Mouse (Mus musculus) hindbrain, postnatal 0 days (tissue): ENCODE results near the gene Ppp1r16b. TPM values are rescaled to one million over a fixed set of nuclear protein-coding genes. Genes with fewer than 3 reads are reported as not detected.

Source experiments
- ATAC-seq: fragments of 200-750 bp; cut with Nextera tagmentation; 2 replicates; pipeline ENCODE4 v1.8.0; 2017; ENCODE audit warnings: mild to moderate bottlenecking, moderate TSS enrichment, moderate library complexity
- DNase-seq: peaks from one replicate; pipeline ENCODE4 v3.0.0-alpha.2; 2015; ENCODE audit warnings: low spot score
- H3K27ac ChIP-seq: fragments of 300-500 bp; sonication (generic); 2 replicates; pipeline ENCODE4 v1.5.1; 2014; ENCODE audit warnings: mild to moderate bottlenecking
- H3K27me3 ChIP-seq: fragments of 300-500 bp; sonication (generic); 2 replicates; pipeline ENCODE4 v1.6.1; 2014; ENCODE audit warnings: low read length, mixed read lengths; ENCODE audit not compliant: insufficient read depth
- H3K36me3 ChIP-seq: fragments of 300-500 bp; sonication (generic); 2 replicates; pipeline ENCODE4 v1.6.1; 2014; ENCODE audit warnings: low read length, mixed read lengths; ENCODE audit not compliant: insufficient read depth
- H3K4me1 ChIP-seq: fragments of 300-500 bp; sonication (generic); 2 replicates; pipeline ENCODE4 v1.6.1; 2014; ENCODE audit warnings: antibody characterized with exemption, low read length, mixed read lengths; ENCODE audit not compliant: insufficient read depth
- H3K4me2 ChIP-seq: fragments of 300-500 bp; sonication (generic); 2 replicates; pipeline ENCODE4 v1.6.1; 2014; ENCODE audit warnings: low read depth, mild to moderate bottlenecking, low read length, moderate library complexity, mixed read lengths
- H3K4me3 ChIP-seq: fragments of 300-500 bp; sonication (generic); 2 replicates; pipeline ENCODE4 v1.5.1; 2014; ENCODE audit warnings: low read length
- H3K9ac ChIP-seq: fragments of 300-500 bp; sonication (generic); replicated peaks from 2 replicates; pipeline ENCODE4 v1.6.1; 2014; ENCODE audit warnings: mild to moderate bottlenecking, low read length, moderate library complexity, mixed read lengths
- H3K9me3 ChIP-seq: fragments of 300-500 bp; sonication (generic); 2 replicates; pipeline ENCODE4 v1.6.1; 2016; ENCODE audit warnings: low read length, mixed read lengths
- CTCF ChIP-seq: IDR thresholded peaks from 2 replicates; pipeline ENCODE4 v1.5.1; 2016; ENCODE audit warnings: antibody characterized with exemption, control low read depth, low read depth
- WGBS: fragments of 180-500 bp; shearing (Covaris S2); extraction: QIAGEN DNeasy Blood & Tissue Kit; methylation state at CpG from one replicate; pipeline ENCODE4 v1.1.7; 2014; 5-methylcytosine and 5-hydroxymethylcytosine counted together
- polyA plus RNA-seq: library from polyadenylated mRNA; unstranded; fragments of >200 nt; fragmentation: Nextera tagmentation; extraction: Ambion mirVana; gene quantifications from 2 replicates; pipeline ENCODE4 v1.2.1, GENCODE M21; 2015
- total RNA-seq: library from RNA; depleted of rRNA; stranded (reverse); fragments of >200 nt; gene quantifications from 2 replicates; pipeline ENCODE4 v1.2.3, GENCODE M21; 2014

Gene Ppp1r16b
- total and polyA plus RNA-seq, 2 experiments from 2014 or later, result 30.3 to 32.4 TPM

GRCm38 (mm10) chr2:158695811-158696210 lies 30.6 kb downstream of the Ppp1r16b start:
- no peak for ATAC-seq
- no peak for DNase-seq
- Histone ChIP-seq H3K4me3 (no peak overlapping the region), H3K9ac (no peak overlapping the region), H3K36me3 (no peaks in the 10 kb centered on the region), H3K27ac (no peak overlapping the region), H3K9me3 (no peaks in the 10 kb centered on the region), H3K27me3 (no peaks in the 10 kb centered on the region), H3K4me1 (no peaks in the 10 kb centered on the region), H3K4me2 (no peak overlapping the region)
- WGBS, result 91% methylated on average over 27 of the region's 27 CpGs
- TF ChIP-seq CTCF, result no peak

GRCm38 (mm10) chr2:158696451-158696850 lies 31.3 kb downstream of the Ppp1r16b start:
- WGBS, result 88% methylated on average over 6 of the region's 6 CpGs
- Histone ChIP-seq H3K9me3 (no peaks in the 10 kb centered on the region), H3K27ac (no peak overlapping the region), H3K4me3 (no peak overlapping the region), H3K4me2 (no peak overlapping the region), H3K9ac (no peak overlapping the region), H3K4me1 (no peaks in the 10 kb centered on the region), H3K27me3 (no peaks in the 10 kb centered on the region), H3K36me3 (no peaks in the 10 kb centered on the region)
- TF ChIP-seq CTCF, result no peak
- ATAC-seq, result no peak
- DNase-seq, result no peak

GRCm38 (mm10) chr2:158699908-158700307 lies 34.7 kb downstream of the Ppp1r16b start:
- WGBS, result 75% methylated on average over 6 of the region's 6 CpGs
- no peak for TF ChIP-seq CTCF

GRCm38 (mm10) chr2:158700535-158701256 lies 35.5 kb downstream of the Ppp1r16b start:
- Histone ChIP-seq H3K27me3 (no peaks in the 10 kb centered on the region), H3K4me2 (no peak overlapping the region), H3K36me3 (no peaks in the 10 kb centered on the region), H3K4me3 (no peak overlapping the region), H3K9ac (no peak overlapping the region), H3K27ac (no peak overlapping the region), H3K9me3 (no peaks in the 10 kb centered on the region), H3K4me1 (no peaks in the 10 kb centered on the region)
- TF ChIP-seq CTCF, result no peak
- 88% methylated on average over 17 of the region's 17 CpGs for WGBS
- ATAC-seq, result no peak
- DNase-seq, result no peak

More at GRCm38 (mm10) chr2:158699908-158700307, 34.7 kb downstream of the Ppp1r16b start:
- H3K27me3 ChIP-seq, result no peaks in the 10 kb centered on the region
- no peaks in the 10 kb centered on the region for H3K9me3 ChIP-seq
- no peak overlapping the region for H3K27ac ChIP-seq
- no peaks in the 10 kb centered on the region for H3K36me3 ChIP-seq
- DNase-seq (no peak), ATAC-seq (no peak)
- H3K4me3 ChIP-seq, result no peak overlapping the region
- no peak overlapping the region for H3K4me2 ChIP-seq
- no peaks in the 10 kb centered on the region for H3K4me1 ChIP-seq
- no peak overlapping the region for H3K9ac ChIP-seq

- no peak for TF ChIP-seq CTCF
- H3K36me3 ChIP-seq, result no peaks in the 10 kb centered on the region
- H3K4me2 ChIP-seq, result no peak overlapping the region
- H3K4me3 ChIP-seq, result no peak overlapping the region
- no peaks in the 10 kb centered on the region for H3K4me1 ChIP-seq
- ATAC-seq (no peak), DNase-seq (no peak)
- H3K27ac ChIP-seq, result no peak overlapping the region
- no peaks in the 10 kb centered on the region for H3K9me3 ChIP-seq
- 98% methylated on average over 9 of the region's 9 CpGs for WGBS
- no peaks in the 10 kb centered on the region for H3K27me3 ChIP-seq
- H3K9ac ChIP-seq, result no peak overlapping the region
These were observed 36.3 kb downstream of the Ppp1r16b start for GRCm38 (mm10) chr2:158701505-158701904.

- ATAC-seq (no peak), DNase-seq (no peak)
- Histone ChIP-seq H3K4me1 (no peaks in the 10 kb centered on the region), H3K27me3 (no peaks in the 10 kb centered on the region), H3K4me2 (no peak overlapping the region), H3K9me3 (no peaks in the 10 kb centered on the region), H3K4me3 (no peak overlapping the region), H3K9ac (no peak overlapping the region), H3K36me3 (no peaks in the 10 kb centered on the region), H3K27ac (no peak overlapping the region)
- no peak for TF ChIP-seq CTCF
- WGBS, result 91% methylated on average over 5 of the region's 5 CpGs
These were observed 37.0 kb downstream of the Ppp1r16b start for GRCm38 (mm10) chr2:158702176-158702575.

GRCm38 (mm10) chr2:158704720-158705119 lies 39.5 kb downstream of the Ppp1r16b start:
- H3K27ac ChIP-seq, result no peak overlapping the region
- no peaks in the 10 kb centered on the region for H3K27me3 ChIP-seq
- ATAC-seq (no peak), DNase-seq (no peak)
- peak; percentile 28 for TF ChIP-seq CTCF
- H3K9ac ChIP-seq, result no peak overlapping the region
- H3K36me3 ChIP-seq, result no peaks in the 10 kb centered on the region
- H3K4me2 ChIP-seq, result no peak overlapping the region
- no peaks in the 10 kb centered on the region for H3K9me3 ChIP-seq
- H3K4me1 ChIP-seq, result no peaks in the 10 kb centered on the region
- H3K4me3 ChIP-seq, result no peak overlapping the region
- 73% methylated on average over 3 of the region's 3 CpGs for WGBS
